Mouse (Mus musculus) liver, postnatal 0 days (tissue): ENCODE measurements at regions not wholly inside any gene's neighbourhood (a gene's known extent, or its start where the extent isn't known, plus 50 kb on each side); places are given as distances from the start of the nearest gene placed in this dataset.

ENCODE experiments used
- ATAC-seq: fragments of 200-750 bp; cut with Nextera tagmentation; 2 replicates; pipeline ENCODE4 v1.8.0; 2017; ENCODE audit warnings: mild to moderate bottlenecking, moderate library complexity
- DNase-seq: peaks from one replicate; pipeline ENCODE4 v3.0.0-alpha.2; 2016
- H3K27ac ChIP-seq: fragments of 300-500 bp; sonication (generic); 2 replicates; pipeline ENCODE4 v1.5.1; 2014; ENCODE audit warnings: antibody characterized with exemption, moderate library complexity, mild to moderate bottlenecking, low read depth
- H3K27me3 ChIP-seq: fragments of 300-500 bp; sonication (generic); 2 replicates; pipeline ENCODE4 v1.6.1; 2014; ENCODE audit warnings: low read length, control low read depth, mixed read lengths; ENCODE audit not compliant: insufficient read depth
- H3K36me3 ChIP-seq: fragments of 300-500 bp; sonication (generic); replicated peaks from 2 replicates; pipeline ENCODE4 v1.6.1; 2014; ENCODE audit warnings: mild to moderate bottlenecking, control low read depth, low read length, moderate library complexity, mixed read lengths; ENCODE audit not compliant: insufficient read depth
- H3K4me1 ChIP-seq: fragments of 300-500 bp; sonication (generic); 2 replicates; pipeline ENCODE4 v1.6.1; 2014; ENCODE audit warnings: antibody characterized with exemption, mild to moderate bottlenecking, control low read depth; ENCODE audit not compliant: insufficient read depth
- H3K4me2 ChIP-seq: fragments of 300-500 bp; sonication (generic); 2 replicates; pipeline ENCODE4 v1.6.1; 2014; ENCODE audit warnings: low read depth, mild to moderate bottlenecking, low read length, moderate library complexity, mixed read lengths
- H3K4me3 ChIP-seq: fragments of 300-500 bp; sonication (generic); 2 replicates; pipeline ENCODE4 v1.5.1; 2014; ENCODE audit warnings: low read depth, low read length
- H3K9ac ChIP-seq: fragments of 300-500 bp; sonication (generic); replicated peaks from 2 replicates; pipeline ENCODE4 v1.6.1; 2014; ENCODE audit warnings: mild to moderate bottlenecking, moderate library complexity
- H3K9me3 ChIP-seq: fragments of 300-500 bp; sonication (generic); 2 replicates; pipeline ENCODE4 v1.6.1; 2016; ENCODE audit warnings: mild to moderate bottlenecking, control low read depth, low read length, mixed read lengths
- CTCF ChIP-seq: sonication (generic); IDR thresholded peaks from 2 replicates; pipeline ENCODE4 v1.5.1; 2016; ENCODE audit warnings: antibody characterized with exemption, low read depth
- EP300 ChIP-seq: IDR thresholded peaks from 2 replicates; pipeline ENCODE4 v1.6.1; 2016; ENCODE audit warnings: antibody characterized with exemption, low read depth, mild to moderate bottlenecking
- WGBS: fragments of 180-500 bp; shearing (Covaris S2); extraction: QIAGEN DNeasy Blood & Tissue Kit; methylation state at CpG from one replicate; pipeline ENCODE4 v1.1.7; 2014; ENCODE audit not compliant: insufficient replicate concordance; 5-methylcytosine and 5-hydroxymethylcytosine counted together

DNA sequence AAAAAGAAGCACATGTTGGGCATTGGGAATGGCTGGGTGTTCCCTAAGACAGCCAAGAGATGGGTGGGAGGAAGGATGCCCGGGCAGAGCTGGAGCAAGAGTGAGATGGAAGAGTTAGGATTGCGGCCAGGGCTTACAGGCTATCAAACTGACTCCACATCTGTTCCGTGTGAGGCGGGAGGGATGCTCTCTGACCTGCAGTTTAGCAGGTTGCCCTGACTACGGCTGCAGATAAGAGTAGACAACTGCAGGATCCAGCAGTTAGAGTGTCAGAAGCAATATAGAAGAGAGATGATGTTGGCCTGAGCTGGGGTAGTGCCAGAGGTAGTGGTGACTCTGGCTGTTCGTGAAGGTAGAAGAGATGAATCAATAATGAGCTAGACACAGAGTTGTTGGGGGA lies 61.6 kb upstream of the Syt6 start:
- no peak overlapping the region for H3K4me2 ChIP-seq
- no peaks in the 10 kb centered on the region for H3K9me3 ChIP-seq
- no peaks in the 10 kb centered on the region for H3K36me3 ChIP-seq
- TF ChIP-seq CTCF (no peak), EP300 (no peak)
- ATAC-seq, result no peak
- no peak overlapping the region for H3K9ac ChIP-seq
- H3K4me1 ChIP-seq, result no peaks in the 10 kb centered on the region
- H3K4me3 ChIP-seq, result no peak overlapping the region
- H3K27ac ChIP-seq, result no peak overlapping the region
- WGBS, result 62% methylated on average over 6 of the region's 6 CpGs
- DNase-seq, result no peak
- no peaks in the 10 kb centered on the region for H3K27me3 ChIP-seq

DNA sequence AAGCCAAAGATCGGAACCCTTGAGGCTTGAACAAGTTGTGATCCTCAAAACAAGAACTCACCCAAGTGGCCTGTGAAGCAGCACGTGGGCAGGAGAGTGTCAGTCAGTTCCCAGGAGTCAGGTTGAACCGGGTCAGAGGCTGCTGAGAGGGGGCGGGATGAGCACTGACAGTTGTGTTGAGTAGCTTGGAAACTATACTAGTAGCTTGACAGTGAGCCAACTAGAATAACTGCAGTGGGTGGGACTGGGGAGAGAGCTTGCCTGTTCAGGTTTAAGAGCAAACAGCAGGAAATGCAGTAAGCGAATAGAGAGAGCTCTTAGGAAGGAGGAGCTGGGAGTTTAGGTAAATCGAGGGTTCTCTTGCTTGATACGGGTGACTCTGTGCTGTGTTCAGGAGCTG lies 61.0 kb upstream of the Syt6 start:
- no peaks in the 10 kb centered on the region for H3K9me3 ChIP-seq
- no peaks in the 10 kb centered on the region for H3K4me1 ChIP-seq
- 50% methylated on average over 7 of the region's 7 CpGs for WGBS
- no peak overlapping the region for H3K4me2 ChIP-seq
- H3K36me3 ChIP-seq, result no peaks in the 10 kb centered on the region
- TF ChIP-seq CTCF (no peak), EP300 (no peak)
- H3K27ac ChIP-seq, result no peak overlapping the region
- H3K27me3 ChIP-seq, result no peaks in the 10 kb centered on the region
- DNase-seq (no peak), ATAC-seq (no peak)
- no peak overlapping the region for H3K9ac ChIP-seq
- no peak overlapping the region for H3K4me3 ChIP-seq

DNA sequence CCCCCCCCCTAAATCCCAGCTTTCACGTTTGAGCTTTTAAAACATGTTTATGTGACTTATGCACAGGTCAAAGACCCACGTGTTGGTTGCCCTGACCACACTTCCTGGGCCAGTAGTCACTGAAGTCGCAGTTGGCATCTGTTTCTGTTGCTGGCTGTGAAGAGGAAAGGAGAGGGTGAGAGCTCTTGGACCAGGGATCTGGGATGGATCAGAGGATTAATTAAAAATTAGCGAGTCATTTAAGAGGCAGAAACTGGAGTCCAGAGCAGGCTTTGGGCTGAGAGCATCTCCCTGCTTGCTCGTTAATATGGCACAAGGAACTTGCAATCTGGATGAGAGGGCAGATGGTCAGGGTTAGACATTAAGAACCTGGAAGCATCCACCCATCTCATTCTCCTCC lies 59.1 kb upstream of the Syt6 start:
- no peak for DNase-seq
- Histone ChIP-seq H3K4me2 (no peak overlapping the region), H3K4me1 (no peaks in the 10 kb centered on the region), H3K36me3 (no peaks in the 10 kb centered on the region), H3K4me3 (no peak overlapping the region), H3K27me3 (no peaks in the 10 kb centered on the region), H3K9ac (no peak overlapping the region), H3K27ac (no peak overlapping the region), H3K9me3 (no peaks in the 10 kb centered on the region)
- TF ChIP-seq CTCF (no peak), EP300 (no peak)
- no peak for ATAC-seq
- WGBS, result 47% methylated on average over 5 of the region's 5 CpGs

DNA sequence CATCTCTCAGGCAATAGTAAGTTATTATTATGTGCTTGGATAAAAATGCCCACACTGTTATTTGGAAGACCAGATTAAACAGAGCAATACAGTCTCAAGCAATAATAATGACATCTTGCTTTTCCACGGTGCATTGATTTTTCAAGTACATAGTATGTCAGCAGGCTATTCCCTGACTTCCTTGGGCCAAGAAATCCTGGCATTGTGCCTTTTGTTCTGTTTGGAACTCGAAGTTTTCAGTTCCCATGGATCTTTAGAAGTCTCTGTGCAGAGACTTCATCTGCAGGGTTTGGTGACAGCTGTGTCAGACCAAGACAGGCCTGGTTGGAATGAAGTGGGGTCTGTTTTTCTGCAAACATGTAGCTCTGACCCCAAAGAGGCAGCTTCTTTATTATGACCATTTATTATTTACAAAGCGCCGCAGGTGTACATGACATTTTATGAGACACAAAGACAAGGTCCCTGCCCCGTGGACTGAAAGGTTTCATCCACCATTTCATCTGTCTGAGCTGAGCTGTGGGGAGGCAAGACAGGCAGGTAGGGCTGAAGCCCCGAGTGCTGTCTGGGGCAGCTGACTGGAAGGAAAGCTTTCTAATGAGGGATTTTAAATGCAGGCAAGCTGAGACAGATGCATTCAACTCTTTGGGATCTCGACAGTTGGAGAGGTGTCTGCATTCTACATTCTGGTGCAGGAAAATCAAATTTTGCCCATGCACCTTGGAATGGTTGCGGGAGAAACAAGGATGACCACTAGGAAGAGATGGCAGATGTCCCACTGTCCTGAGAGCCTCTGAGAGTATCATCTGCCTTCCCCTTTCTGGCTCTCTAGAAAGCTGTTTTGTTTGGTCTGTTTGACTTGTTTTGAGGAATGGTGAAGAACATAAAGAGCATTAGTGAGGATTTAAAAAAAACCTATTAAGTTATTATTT lies 57.4 kb upstream of the Syt6 start:
- Histone ChIP-seq H3K4me1 (no peaks in the 10 kb centered on the region), H3K27ac (no peak overlapping the region), H3K4me3 (no peak overlapping the region), H3K9me3 (no peaks in the 10 kb centered on the region), H3K27me3 (no peaks in the 10 kb centered on the region), H3K9ac (no peak overlapping the region), H3K36me3 (no peaks in the 10 kb centered on the region), H3K4me2 (no peak overlapping the region)
- DNase-seq, result no peak
- TF ChIP-seq CTCF (no peak), EP300 (no peak)
- 64% methylated on average over 8 of the region's 8 CpGs for WGBS
- ATAC-seq, result no peak

DNA sequence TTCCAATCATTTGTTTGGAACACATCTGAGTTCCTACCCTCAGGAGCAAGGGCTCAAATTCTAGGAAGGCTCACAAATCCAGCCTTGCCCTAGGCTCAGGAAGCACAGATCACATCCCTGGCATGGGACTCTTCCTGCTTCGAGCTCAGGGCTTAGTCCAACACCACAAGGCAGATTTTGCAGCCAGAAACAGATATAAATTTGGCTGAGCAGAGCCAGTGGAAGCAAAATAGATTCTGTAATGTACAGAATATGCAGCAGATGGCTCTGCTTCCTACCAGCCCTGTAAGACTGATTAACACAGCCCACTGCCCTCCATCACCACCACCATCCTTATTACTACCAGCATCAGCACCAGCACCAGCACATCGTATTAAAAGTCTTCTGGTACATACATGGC lies 56.4 kb upstream of the Syt6 start:
- Histone ChIP-seq H3K27ac (no peak overlapping the region), H3K36me3 (no peaks in the 10 kb centered on the region), H3K9ac (no peak overlapping the region), H3K4me3 (no peak overlapping the region), H3K9me3 (no peaks in the 10 kb centered on the region), H3K27me3 (no peaks in the 10 kb centered on the region), H3K4me2 (no peak overlapping the region), H3K4me1 (no peaks in the 10 kb centered on the region)
- WGBS, result 66% methylated on average over 2 of the region's 2 CpGs
- DNase-seq (no peak), ATAC-seq (no peak)
- TF ChIP-seq CTCF (no peak), EP300 (no peak)
